Mouse (Mus musculus) inflammation-experienced regulatory T-cells, adult 6 months (primary cell): Measurements from ENCODE around the gene Hist1h2bl. TPM values are rescaled to one million over a fixed set of nuclear protein-coding genes. Genes with fewer than 3 reads are reported as not detected.

Source experiments
- polyA plus RNA-seq, 3 experiments: library from polyadenylated mRNA; unstranded; fragments of 100-300 nt; shearing (Covaris generic); gene quantifications; one replicate each; pipeline ENCODE4 v1.2.1; 2017

The Hist1h2bl gene
- polyA plus RNA-seq, 3 experiments from 2014 or later: not detected

Other genes starting within 250 kb of the Hist1h2bl start
- under 1 TPM in 1 of 3 experiments, not detected in 2; 0.62 TPM for gene Nkapl, start 247.6 kb downstream of the Hist1h2bl start, polyA plus RNA-seq
- gene Zkscan4, start 237.2 kb downstream of the Hist1h2bl start, polyA plus RNA-seq: not detected
- gene Gm10065, start 236.7 kb downstream of the Hist1h2bl start, polyA plus RNA-seq: not detected
- gene AK157302, start 220.9 kb downstream of the Hist1h2bl start, polyA plus RNA-seq: under 1 TPM in 1 of 3 experiments, not detected in 2; 0.17 TPM
- 10 to 100 TPM in 2 of 3 experiments, 1 to 10 TPM in 1; 5.4 to 41.4 (median 31.6) TPM for gene Gm11273, start 214.7 kb downstream of the Hist1h2bl start, polyA plus RNA-seq
- gene Zkscan8, start 185.0 kb downstream of the Hist1h2bl start, polyA plus RNA-seq: 1 to 10 TPM; 5.8 to 8.7 (median 5.9) TPM
- not detected for gene Olfr1366, start 173.3 kb downstream of the Hist1h2bl start, polyA plus RNA-seq
- gene Olfr1535, start 156.2 kb downstream of the Hist1h2bl start, polyA plus RNA-seq: under 1 TPM in 2 of 3 experiments, not detected in 1; 0.11 to 0.19 TPM
- not detected for gene Olfr1364, start 134.4 kb downstream of the Hist1h2bl start, polyA plus RNA-seq
- gene Olfr1362, start 102.1 kb downstream of the Hist1h2bl start, polyA plus RNA-seq: not detected
- not detected for gene Olfr11, start 73.6 kb downstream of the Hist1h2bl start, polyA plus RNA-seq
- not detected for gene Olfr1361, start 52.8 kb downstream of the Hist1h2bl start, polyA plus RNA-seq
- not detected for gene Olfr1360, start 38.7 kb downstream of the Hist1h2bl start, polyA plus RNA-seq
- not detected for gene Olfr1359, start 18.0 kb downstream of the Hist1h2bl start, polyA plus RNA-seq
- gene Hist1h2ai, start 279 bp upstream of the Hist1h2bl start, polyA plus RNA-seq: 10 to 100 TPM in 1 of 3 experiments, not detected in 2; 25.0 TPM
- gene Hist1h3h, start 1.5 kb upstream of the Hist1h2bl start, polyA plus RNA-seq: 1 to 10 TPM in 1 of 3 experiments, not detected in 2; 4.9 TPM
- gene Hist1h2bm, start 5.9 kb upstream of the Hist1h2bl start, polyA plus RNA-seq: 1 to 10 TPM in 2 of 3 experiments, not detected in 1; 1.6 to 4.7 TPM
- not detected for gene Hist1h4j, start 18.9 kb upstream of the Hist1h2bl start, polyA plus RNA-seq
- gene Hist1h4k, start 34.4 kb upstream of the Hist1h2bl start, polyA plus RNA-seq: 10 to 100 TPM in 1 of 3 experiments, 1 to 10 TPM in 2; 1.5 to 15.3 (median 8.0) TPM
- 1 to 10 TPM in 1 of 3 experiments, not detected in 2; 6.2 TPM for gene Hist1h2ak, start 37.7 kb upstream of the Hist1h2bl start, polyA plus RNA-seq
- 1 to 10 TPM in 2 of 3 experiments, not detected in 1; 1.8 to 3.0 TPM for gene Hist1h2bn, start 38.0 kb upstream of the Hist1h2bl start, polyA plus RNA-seq
- 10 to 100 TPM in 1 of 3 experiments, 1 to 10 TPM in 2; 3.0 to 89.4 (median 8.5) TPM for gene Hist1h1b, start 64.5 kb upstream of the Hist1h2bl start, polyA plus RNA-seq
- 1 to 10 TPM in 2 of 3 experiments, not detected in 1; 3.1 to 3.4 TPM for gene Hist1h3i, start 67.2 kb upstream of the Hist1h2bl start, polyA plus RNA-seq
- gene Hist1h2an, start 71.1 kb upstream of the Hist1h2bl start, polyA plus RNA-seq: 1 to 10 TPM in 1 of 3 experiments, not detected in 2; 3.5 TPM
- gene Hist1h2bp, start 71.3 kb upstream of the Hist1h2bl start, polyA plus RNA-seq: 1 to 10 TPM; 1.6 to 3.6 (median 3.0) TPM
- 10 to 100 TPM in 1 of 3 experiments, 1 to 10 TPM in 1, not detected in 1; 6.1 to 12.5 TPM for gene Hist1h2bq, start 94.1 kb upstream of the Hist1h2bl start, polyA plus RNA-seq
- gene Hist1h2ao, start 94.3 kb upstream of the Hist1h2bl start, polyA plus RNA-seq: 10 to 100 TPM in 1 of 3 experiments, 1 to 10 TPM in 1, not detected in 1; 2.4 to 11.2 TPM
- gene Hist1h4m, start 95.6 kb upstream of the Hist1h2bl start, polyA plus RNA-seq: 10 to 100 TPM in 1 of 3 experiments, 1 to 10 TPM in 2; 5.8 to 17.9 (median 8.9) TPM
- gene Hist1h4n, start 116.1 kb upstream of the Hist1h2bl start, polyA plus RNA-seq: 1 to 10 TPM in 2 of 3 experiments, not detected in 1; 6.5 to 9.3 TPM
- gene Hist1h2ap, start 117.4 kb upstream of the Hist1h2bl start, polyA plus RNA-seq: 100 to 1,000 TPM in 1 of 3 experiments, 10 to 100 TPM in 2; 58.0 to 576 (median 60.6) TPM
- 10 to 100 TPM in 1 of 3 experiments, 1 to 10 TPM in 1, not detected in 1; 6.1 to 12.2 TPM for gene Hist1h2br, start 117.6 kb upstream of the Hist1h2bl start, polyA plus RNA-seq
- gene Zfp184, start 229.0 kb upstream of the Hist1h2bl start, polyA plus RNA-seq: not detected